ENCODE assay signal across 14 mouse cellular contexts in the genomic region with DNA sequence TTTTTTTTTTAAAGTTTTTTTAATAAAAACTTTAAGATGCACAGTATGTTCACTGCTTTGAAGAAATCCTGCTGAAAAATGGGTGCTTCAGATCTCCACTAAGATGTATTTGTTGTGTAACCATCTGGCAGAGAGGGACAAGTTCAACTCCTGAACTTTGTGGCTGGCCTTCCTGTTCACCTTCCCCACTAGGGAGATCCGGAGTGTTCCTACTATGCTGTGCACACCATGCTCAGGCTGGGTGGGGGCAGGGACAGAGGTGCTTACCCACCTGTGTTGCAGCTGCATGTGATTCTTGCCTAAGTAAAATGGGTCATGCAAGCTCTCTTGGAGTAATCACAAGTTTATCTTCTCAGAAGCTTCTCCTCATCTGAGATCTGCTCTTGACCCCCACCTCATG.
"Had no signal": no experiment of that assay in that cellular context is flagged by ENCODE, and none has a peak within 500 bp of the region (broad histone marks: within the 10 kb centered on the region; RNA-seq: fewer than 3 reads in every experiment).

No protein-coding gene starts in this region.

- H3K9ac ChIP-seq: limb, embryonic 12.5 days; limb, embryonic 15.5 days; liver, embryonic 13.5 days had no signal

- H3K27ac ChIP-seq: limb, embryonic 12.5 days; limb, embryonic 15.5 days; liver, embryonic 13.5 days; stomach, postnatal 0 days had no signal

- H3K9me3 ChIP-seq: limb, embryonic 12.5 days; limb, embryonic 15.5 days; liver, embryonic 13.5 days had no signal

- H3K4me2 ChIP-seq: limb, embryonic 12.5 days; limb, embryonic 15.5 days; liver, embryonic 13.5 days; midbrain, embryonic 11.5 days had no signal

- ATAC-seq: inflammation-experienced regulatory T-cells, adult 6 months had no signal

- H3K27me3 ChIP-seq: limb, embryonic 12.5 days; limb, embryonic 15.5 days; liver, embryonic 13.5 days had no signal

- H3K4me3 ChIP-seq: limb, embryonic 12.5 days; limb, embryonic 15.5 days; liver, embryonic 13.5 days had no signal

- DNase-seq: kidney, adult 8-10 months; left cerebral cortex, postnatal 4 days; liver, embryonic 13.5 days; lung, adult 2 months; lung, postnatal 36 days; midbrain, embryonic 14.5 days; thymus, adult 2 months; thymus, postnatal 14 days; thymus, postnatal 4 days had no signal

- H3K36me3 ChIP-seq: limb, embryonic 12.5 days; limb, embryonic 15.5 days; liver, embryonic 13.5 days had no signal

- H3K4me1 ChIP-seq: limb, embryonic 12.5 days; limb, embryonic 15.5 days; liver, embryonic 13.5 days had no signal
